Mouse (Mus musculus) CD4-positive, CD25-positive, alpha-beta regulatory T cell, adult 4 months (primary cell): ENCODE measurements around the gene Mettl9. TPM values are rescaled to one million over a fixed set of nuclear protein-coding genes. Genes with fewer than 3 reads are reported as not detected.

Experiments
- ATAC-seq: one replicate; pipeline ENCODE4 v1.8.0; 2017
- polyA plus RNA-seq, 2 experiments: library from polyadenylated mRNA; unstranded; fragments of 100-300 nt; shearing (Covaris generic); gene quantifications; one replicate each; pipeline ENCODE4 v1.2.1; 2017

Gene Mettl9
- polyA plus RNA-seq, 2 experiments from 2014 or later: 3.6 to 4.6 TPM

- ATAC-seq: no peak
Observed at GRCm38 (mm10) chr7:121107851-121108250, 73.6 kb downstream of the Mettl9 start.

- ATAC-seq: no peak
Observed at GRCm38 (mm10) chr7:121111321-121111720, 77.1 kb downstream of the Mettl9 start.

DNA sequence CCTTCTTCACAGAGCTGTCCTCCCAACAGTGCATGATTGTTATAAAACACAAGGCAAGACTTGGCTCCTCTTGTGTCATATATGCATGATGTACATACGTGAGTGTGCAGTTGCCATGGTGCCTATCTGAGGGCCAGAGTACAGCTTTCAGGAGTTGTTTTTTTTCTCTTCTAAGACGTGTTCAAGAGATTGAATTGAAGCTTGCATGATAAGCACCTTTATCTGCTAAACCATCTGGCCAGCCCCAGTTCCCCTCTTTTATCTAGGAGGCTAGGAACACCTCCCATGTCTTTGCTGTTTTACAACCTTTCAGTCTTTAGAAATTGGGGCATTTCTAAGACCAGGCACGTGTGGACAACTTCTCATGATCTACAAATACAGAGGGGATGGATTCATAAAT is 77.5 kb downstream of the Mettl9 start:
- ATAC-seq: no peak

DNA sequence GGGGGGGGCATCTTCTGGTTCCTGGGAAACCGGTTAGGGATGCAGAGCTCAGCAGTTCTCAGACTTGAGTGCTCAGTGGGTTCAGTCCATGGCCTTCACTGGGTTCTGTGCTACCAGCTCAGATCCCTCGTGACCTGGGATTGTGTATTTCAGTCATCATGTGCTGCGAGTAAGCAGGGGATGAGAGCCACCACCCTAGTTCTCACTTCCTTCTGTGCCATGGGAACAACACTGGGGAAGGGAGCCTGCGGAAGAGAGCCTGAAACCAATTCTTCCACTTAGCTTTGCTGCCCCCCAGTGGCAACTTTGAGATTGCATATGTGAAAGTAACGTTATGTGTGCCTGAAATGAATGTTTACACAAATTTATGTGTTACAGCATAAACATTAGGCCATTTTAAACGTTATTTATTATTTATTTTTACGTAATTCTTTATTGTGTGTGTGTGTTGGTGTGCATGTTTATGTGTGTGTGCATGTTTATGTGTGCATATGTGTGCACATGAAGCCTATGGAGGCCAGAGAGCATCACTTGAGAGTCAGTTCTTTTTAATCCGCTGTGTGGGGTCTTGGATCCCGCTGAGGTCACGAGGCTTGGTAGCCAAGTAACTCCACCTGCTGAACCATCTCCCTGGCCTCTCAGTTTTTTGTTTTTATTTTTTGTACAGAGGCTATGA is 86.0 kb downstream of the Mettl9 start:
- ATAC-seq: no peak

Other genes with a start within 250 kb of the Mettl9 start
- gene Gm5737, start 222.1 kb upstream of the Mettl9 start, polyA plus RNA-seq: not detected
- gene Eef2k, start 191.6 kb upstream of the Mettl9 start, polyA plus RNA-seq: 1 to 10 TPM; 5.6 to 6.0 TPM
- gene Polr3e, start 116.7 kb upstream of the Mettl9 start, polyA plus RNA-seq: 10 to 100 TPM in 1 of 2 experiments, 1 to 10 TPM in 1; 8.1 to 15.8 TPM
- 1 to 10 TPM in 1 of 2 experiments, under 1 TPM in 1; 0.43 to 1.6 TPM for gene Cdr2, start 52.1 kb upstream of the Mettl9 start, polyA plus RNA-seq
- not detected for gene Mfsd13b, start 51.9 kb upstream of the Mettl9 start, polyA plus RNA-seq
- gene Igsf6, start 40.1 kb downstream of the Mettl9 start, polyA plus RNA-seq: 1 to 10 TPM in 1 of 2 experiments, not detected in 1; 1.6 TPM
- gene Otoa, start 47.2 kb downstream of the Mettl9 start, polyA plus RNA-seq: not detected